Mouse (Mus musculus): ENCODE measurements around the gene Spib.
A peak's percentile ranks its signal among the peaks of the same experiment; 100 is the strongest.

Spib gene

GRCm38 (mm10) chr7:44531946-44532732 lies at the start of gene Spib:
Gene Spib, minus strand, starts transcription at chr7:44532071.
- DNase-seq, result no peak

GRCm38 (mm10) chr7:44581637-44582036 lies 49.8 kb upstream of the Spib start:
- DNase-seq, result no peak

GRCm38 (mm10) chr7:44576333-44576844 lies 44.5 kb upstream of the Spib start:
- DNase-seq, result no peak

- DNase-seq, result no peak
Measured at GRCm38 (mm10) chr7:44572956-44573484, 41.1 kb upstream of the Spib start.

- no peak for DNase-seq
Measured at GRCm38 (mm10) chr7:44572213-44572701, 40.4 kb upstream of the Spib start, which contains the start of gene Napsa. Gene Napsa, plus strand, starts transcription at chr7:44572380.

GRCm38 (mm10) chr7:44571811-44572210 lies 39.9 kb upstream of the Spib start:
- no peak for DNase-seq

- DNase-seq, result no peak
Measured at GRCm38 (mm10) chr7:44570989-44571388, 39.1 kb upstream of the Spib start.

- DNase-seq, result no peak
Measured at GRCm38 (mm10) chr7:44568803-44569202, 36.9 kb upstream of the Spib start.

GRCm38 (mm10) chr7:44565414-44565813 lies 33.5 kb upstream of the Spib start:
- DNase-seq, result no peak

- no peak for DNase-seq
Measured at GRCm38 (mm10) chr7:44564486-44564885, 32.6 kb upstream of the Spib start.

GRCm38 (mm10) chr7:44563284-44563683 lies 31.4 kb upstream of the Spib start:
- no peak for DNase-seq

GRCm38 (mm10) chr7:44560435-44561400 lies 28.8 kb upstream of the Spib start:
- DNase-seq, result peak; percentile 88

- no peak for DNase-seq
Measured at GRCm38 (mm10) chr7:44557629-44558028, 25.8 kb upstream of the Spib start.

GRCm38 (mm10) chr7:44553826-44554225 lies 22.0 kb upstream of the Spib start, which contains the start of gene Nr1h2:
Gene Nr1h2, minus strand, starts transcription at chr7:44553951.
- peak; percentile 93 for DNase-seq

- peak; percentile 81 for DNase-seq
Measured at GRCm38 (mm10) chr7:44553196-44553764, 21.4 kb upstream of the Spib start.

GRCm38 (mm10) chr7:44552141-44552908 lies 20.5 kb upstream of the Spib start:
- DNase-seq, result no peak

GRCm38 (mm10) chr7:44551731-44552130 lies 19.9 kb upstream of the Spib start:
- no peak for DNase-seq

- DNase-seq, result no peak
Measured at GRCm38 (mm10) chr7:44551301-44551700, 19.4 kb upstream of the Spib start.

GRCm38 (mm10) chr7:44550409-44550678 lies 18.5 kb upstream of the Spib start:
- DNase-seq, result no peak

GRCm38 (mm10) chr7:44549621-44550408 lies 17.9 kb upstream of the Spib start:
- no peak for DNase-seq

- peak; percentile 98 for DNase-seq
Measured at GRCm38 (mm10) chr7:44548497-44549087, 16.7 kb upstream of the Spib start, which contains the start of gene Pold1. Gene Pold1, minus strand, starts transcription at chr7:44548849.

All from right cerebral cortex, postnatal 4 days (tissue).